Mouse (Mus musculus) embryo, embryonic 9.5 days (tissue): ENCODE measurements at regions not wholly inside any gene's neighbourhood (a gene's known extent, or its start where the extent isn't known, plus 50 kb on each side); places are given as distances from the start of the nearest gene placed in this dataset.
"Not testable (repeated sequence)": the region's sequence is repeated elsewhere in the genome, so short reads cannot be mapped to it uniquely, and the experiment has no call there.

Experiments used
- DNase-seq: peaks from one replicate; pipeline ENCODE4 v3.0.0-alpha.2; 2017; ENCODE audit errors: extremely low spot score

DNA sequence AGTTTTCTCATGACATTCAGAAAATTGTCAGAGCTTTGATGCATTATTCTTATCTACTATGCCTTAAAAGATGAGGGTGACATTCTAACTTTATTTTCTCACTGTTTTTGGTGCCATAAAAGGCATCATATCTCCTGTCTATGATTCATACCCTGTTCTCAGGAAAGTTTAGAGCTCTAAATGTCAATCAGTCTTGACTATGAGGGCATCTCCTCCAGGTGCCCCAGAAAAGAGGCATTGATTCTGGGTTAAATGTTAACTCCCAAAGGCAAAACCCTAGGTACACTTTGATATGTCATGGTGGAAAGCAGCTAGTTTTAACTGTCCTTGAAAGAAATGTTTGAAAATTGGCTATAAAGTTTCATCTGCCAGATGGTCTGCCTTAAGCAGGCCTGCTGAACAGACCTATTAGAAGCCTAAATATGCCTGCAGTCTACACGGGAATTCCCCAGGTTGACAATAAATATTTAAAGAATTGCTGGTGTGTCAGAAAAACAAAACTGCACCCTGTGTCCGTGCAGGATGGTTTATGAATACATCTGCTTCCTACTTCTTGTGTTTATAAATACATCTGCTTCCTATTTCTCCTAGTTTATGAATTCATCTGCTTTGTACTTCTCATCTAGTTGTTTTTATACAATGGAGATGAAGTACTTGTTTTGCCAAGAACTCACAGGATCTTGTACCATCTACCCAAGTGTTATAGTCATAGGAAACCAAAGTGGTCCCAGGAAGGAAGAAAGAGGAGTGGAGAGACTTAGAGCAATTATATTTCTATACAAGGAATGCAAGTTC lies 172.3 kb downstream of the Snca start:
- DNase-seq: no peak

- not testable (repeated sequence) for DNase-seq
Measured at GRCm38 (mm10) chr6:60646983-60647617, 182.6 kb downstream of the Snca start.

DNA sequence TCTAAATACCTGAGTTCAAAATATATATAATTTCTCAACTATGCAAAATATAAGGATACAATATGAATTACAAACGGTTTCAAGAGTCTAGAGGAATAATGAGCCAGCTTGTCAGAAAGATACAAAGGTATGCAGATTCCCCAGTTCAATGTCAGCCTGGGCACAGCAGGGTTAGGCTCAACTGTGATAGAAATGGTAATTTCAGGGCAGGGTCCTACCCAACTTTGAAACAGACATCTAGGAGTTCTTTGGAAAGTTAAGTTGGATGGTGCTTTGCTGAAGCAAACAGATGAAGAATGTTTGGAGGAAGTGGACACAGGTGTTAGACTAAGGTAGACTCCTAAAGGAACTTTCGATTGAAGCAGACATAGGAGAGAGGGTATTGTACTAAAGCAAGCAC lies 187.4 kb downstream of the Snca start:
- DNase-seq: no peak

DNA sequence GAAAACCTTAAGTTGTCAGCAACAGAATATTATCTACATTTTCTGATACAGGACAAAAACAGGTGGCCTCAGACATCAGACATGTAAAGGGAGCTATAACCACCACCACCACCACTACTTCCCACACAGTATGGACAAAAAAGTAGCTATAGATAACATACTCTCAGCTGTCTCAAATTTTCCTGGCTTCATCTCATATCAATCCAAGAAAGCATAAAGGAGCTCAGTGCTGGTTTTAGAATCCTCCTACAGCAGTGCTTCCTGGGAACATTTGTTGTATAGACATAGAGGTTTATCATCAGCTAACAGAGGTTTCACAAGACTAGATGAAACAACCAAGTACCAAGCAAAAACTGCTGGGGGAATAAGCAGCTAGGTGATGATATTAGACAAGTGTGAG lies 213.3 kb downstream of the Snca start:
- no peak for DNase-seq

DNA sequence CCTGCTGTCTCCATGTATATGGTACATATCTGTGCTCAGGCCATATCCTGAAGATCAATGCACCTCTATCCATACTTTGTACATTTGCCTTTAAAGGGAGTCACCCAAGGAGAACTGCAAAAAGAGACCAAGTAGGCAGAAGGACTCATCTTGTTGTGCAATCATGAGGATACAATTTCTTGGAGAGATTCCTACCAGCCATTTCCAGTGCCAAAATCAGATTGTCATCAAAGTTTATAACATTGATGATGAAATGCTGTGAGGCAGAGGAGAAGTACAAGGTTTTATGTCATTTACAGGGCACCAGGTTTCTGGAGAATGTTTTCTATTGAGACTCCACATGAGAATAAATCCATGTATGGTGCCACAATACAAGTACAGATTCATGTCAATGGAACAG lies 229.5 kb downstream of the Snca start:
- no peak for DNase-seq

DNA sequence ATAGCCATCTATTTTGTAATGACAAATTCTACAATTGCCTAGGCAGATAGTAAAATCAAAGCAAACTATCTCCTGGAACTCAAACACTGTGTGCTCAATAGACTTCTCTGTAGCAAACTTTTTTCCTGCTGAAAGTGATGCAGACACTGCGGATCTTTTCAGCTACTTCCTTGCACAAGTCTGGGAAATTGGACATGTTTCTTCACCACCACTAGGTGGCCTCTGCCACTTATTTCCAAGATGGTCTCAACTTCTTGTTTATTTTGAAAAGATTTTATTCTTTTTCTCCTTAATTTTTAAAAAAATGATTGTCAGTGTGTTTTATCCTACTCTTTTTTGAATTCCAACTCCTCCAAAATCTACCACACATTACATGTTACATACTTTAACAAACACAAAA lies 265.4 kb downstream of the Snca start:
- DNase-seq: no peak

DNA sequence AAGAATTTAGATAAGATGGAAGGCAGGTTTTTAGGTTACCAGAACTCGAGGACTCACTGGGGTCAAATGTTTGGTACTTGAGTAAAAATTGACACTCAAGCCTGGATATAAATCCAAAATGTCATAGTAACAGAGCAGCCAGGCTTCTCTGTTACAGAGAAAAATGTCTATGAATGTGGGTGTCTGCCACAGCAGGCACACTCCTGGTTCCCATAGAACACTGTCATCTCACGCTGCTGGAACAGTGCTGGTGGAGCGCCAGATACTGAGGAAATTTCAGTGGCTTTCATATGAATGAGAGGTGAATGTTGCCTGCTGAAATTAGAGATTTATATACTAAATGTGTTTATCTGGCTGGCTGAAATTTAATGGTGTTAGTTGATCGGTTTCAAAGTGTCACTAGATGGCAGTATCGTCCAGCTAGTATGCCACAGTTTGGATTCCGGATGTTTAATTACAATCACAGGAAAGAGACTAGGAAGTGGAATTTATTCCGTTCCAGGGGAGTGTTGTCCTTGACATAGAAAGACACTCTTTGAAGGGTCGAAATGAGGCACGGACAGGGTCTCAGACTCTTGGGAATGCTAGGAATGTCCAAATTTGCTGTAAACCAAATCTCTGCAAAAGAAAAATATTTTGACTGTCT lies 273.9 kb downstream of the Snca start:
- DNase-seq: peak; percentile 21
